Mouse (Mus musculus) midbrain, embryonic 13.5 days (tissue): ENCODE measurements around the gene Mrps36. TPM values are rescaled to one million over a fixed set of nuclear protein-coding genes. Genes with fewer than 3 reads are reported as not detected.
"Not testable (repeated sequence)": the region's sequence is repeated elsewhere in the genome, so short reads cannot be mapped to it uniquely, and the experiment has no call there.

ENCODE experiments used
- ATAC-seq: fragments of 200-750 bp; cut with Nextera tagmentation; 2 replicates; pipeline ENCODE4 v1.8.0; 2017; ENCODE audit warnings: mild to moderate bottlenecking, moderate TSS enrichment, moderate library complexity
- H3K27ac ChIP-seq: fragments of 300-500 bp; sonication (generic); 2 replicates; pipeline ENCODE4 v1.5.1; 2015; ENCODE audit warnings: inconsistent platforms, mild to moderate bottlenecking, moderate library complexity
- H3K27me3 ChIP-seq: fragments of 300-500 bp; sonication (generic); 2 replicates; pipeline ENCODE4 v1.6.1; 2015; ENCODE audit warnings: mild to moderate bottlenecking, inconsistent platforms
- H3K36me3 ChIP-seq: fragments of 300-500 bp; sonication (generic); 2 replicates; pipeline ENCODE4 v1.6.1; 2015; ENCODE audit warnings: mild to moderate bottlenecking, inconsistent platforms
- H3K4me1 ChIP-seq: fragments of 300-500 bp; sonication (generic); replicated peaks from 2 replicates; pipeline ENCODE4 v1.6.1; 2015; ENCODE audit warnings: inconsistent platforms
- H3K4me2 ChIP-seq: fragments of 300-500 bp; sonication (generic); replicated peaks from 2 replicates; pipeline ENCODE4 v1.6.1; 2015; ENCODE audit warnings: moderate library complexity, mild to moderate bottlenecking, inconsistent platforms
- H3K4me3 ChIP-seq: fragments of 300-500 bp; sonication (generic); replicated peaks from 2 replicates; pipeline ENCODE4 v1.5.1; 2015; ENCODE audit warnings: mild to moderate bottlenecking, inconsistent platforms
- H3K9ac ChIP-seq: fragments of 300-500 bp; sonication (generic); replicated peaks from 2 replicates; pipeline ENCODE4 v1.6.1; 2015; ENCODE audit warnings: mild to moderate bottlenecking, inconsistent platforms
- H3K9me3 ChIP-seq: fragments of 300-500 bp; sonication (generic); 2 replicates; pipeline ENCODE4 v1.6.1; 2016; ENCODE audit warnings: mild to moderate bottlenecking, inconsistent platforms
- WGBS: fragments of 180-500 bp; shearing (Covaris S2); methylation state at CpG from one replicate; pipeline ENCODE4 v1.1.7; 2015; 5-methylcytosine and 5-hydroxymethylcytosine counted together
- polyA plus RNA-seq: library from polyadenylated mRNA; unstranded; fragments of >200 nt; fragmentation: Nextera tagmentation; extraction: Ambion mirVana; gene quantifications from 2 replicates; pipeline ENCODE4 v1.2.1, GENCODE M21; 2015

The Mrps36 gene
- polyA plus RNA-seq, 1 experiment from 2014 or later = 122 TPM

GRCm38 (mm10) chr13:100755329-100755728 is 10.9 kb upstream of the Mrps36 start:
- 90% methylated on average over 2 of the region's 2 CpGs for WGBS
- ATAC-seq = no peak
- peaks cover 6% of the 10 kb centered on the region; the same call in 1 of the 2 replicates for H3K36me3 ChIP-seq

GRCm38 (mm10) chr13:100754186-100754585 is 9.7 kb upstream of the Mrps36 start:
- H3K36me3 ChIP-seq = no peaks in the 10 kb centered on the region
- H3K4me3 ChIP-seq = no peak overlapping the region
- no peaks in the 10 kb centered on the region for H3K27me3 ChIP-seq
- no peak for ATAC-seq
- no peaks in the 10 kb centered on the region for H3K4me1 ChIP-seq
- no peaks in the 10 kb centered on the region for H3K9me3 ChIP-seq
- no peak overlapping the region for H3K4me2 ChIP-seq
- H3K9ac ChIP-seq = no peak overlapping the region
- 62% methylated on average over 4 of the region's 4 CpGs for WGBS
- H3K27ac ChIP-seq = no peak overlapping the region

More at GRCm38 (mm10) chr13:100755329-100755728, 10.9 kb upstream of the Mrps36 start:
- Histone ChIP-seq H3K4me1 (no peaks in the 10 kb centered on the region), H3K9ac (no peak overlapping the region), H3K9me3 (no peaks in the 10 kb centered on the region), H3K27ac (no peak overlapping the region), H3K27me3 (no peaks in the 10 kb centered on the region), H3K4me3 (no peak overlapping the region), H3K4me2 (no peak overlapping the region)

- no peak overlapping the region for H3K27ac ChIP-seq
- H3K36me3 ChIP-seq = no peaks in the 10 kb centered on the region
- H3K4me2 ChIP-seq = no peak overlapping the region
- no peak overlapping the region for H3K4me3 ChIP-seq
- no peaks in the 10 kb centered on the region for H3K9me3 ChIP-seq
- no peak overlapping the region for H3K9ac ChIP-seq
- no peak for ATAC-seq
- H3K27me3 ChIP-seq = no peaks in the 10 kb centered on the region
- WGBS = 84% methylated on average over 6 of the region's 6 CpGs
- H3K4me1 ChIP-seq = no peaks in the 10 kb centered on the region
Observed at GRCm38 (mm10) chr13:100753011-100753410, 8.6 kb upstream of the Mrps36 start.

- Histone ChIP-seq H3K9ac (no peak overlapping the region), H3K27ac (no peak overlapping the region), H3K36me3 (no peaks in the 10 kb centered on the region), H3K27me3 (no peaks in the 10 kb centered on the region), H3K9me3 (no peaks in the 10 kb centered on the region), H3K4me3 (no peak overlapping the region), H3K4me1 (no peaks in the 10 kb centered on the region), H3K4me2 (no peak overlapping the region)
- ATAC-seq = no peak
- WGBS = 88% methylated on average over 8 of the region's 8 CpGs
Observed at GRCm38 (mm10) chr13:100752529-100752928, 8.1 kb upstream of the Mrps36 start.

- WGBS = 90% methylated on average over 3 of the region's 3 CpGs
- H3K27ac ChIP-seq = no peak overlapping the region
- no peaks in the 10 kb centered on the region for H3K4me1 ChIP-seq
- H3K4me2 ChIP-seq = no peak overlapping the region
- no peak overlapping the region for H3K4me3 ChIP-seq
- no peaks in the 10 kb centered on the region for H3K27me3 ChIP-seq
- no peak for ATAC-seq
- no peaks in the 10 kb centered on the region for H3K9me3 ChIP-seq
- H3K36me3 ChIP-seq = no peaks in the 10 kb centered on the region
- no peak overlapping the region for H3K9ac ChIP-seq
Observed at GRCm38 (mm10) chr13:100751402-100751801, 6.9 kb upstream of the Mrps36 start.

GRCm38 (mm10) chr13:100750799-100751198 is 6.3 kb upstream of the Mrps36 start:
- Histone ChIP-seq H3K4me1 (no peaks in the 10 kb centered on the region), H3K9me3 (no peaks in the 10 kb centered on the region), H3K4me3 (no peak overlapping the region), H3K4me2 (no peak overlapping the region), H3K27me3 (no peaks in the 10 kb centered on the region), H3K9ac (no peak overlapping the region), H3K36me3 (no peaks in the 10 kb centered on the region), H3K27ac (no peak overlapping the region)
- no peak for ATAC-seq
- WGBS = 86% methylated on average over 5 of the region's 5 CpGs

GRCm38 (mm10) chr13:100748638-100749037 is 4.2 kb upstream of the Mrps36 start:
- Histone ChIP-seq H3K4me2 (no peak overlapping the region), H3K36me3 (no peaks in the 10 kb centered on the region), H3K4me3 (no peak overlapping the region), H3K4me1 (peaks cover 4% of the 10 kb centered on the region), H3K9ac (no peak overlapping the region), H3K27me3 (no peaks in the 10 kb centered on the region), H3K27ac (no peak overlapping the region), H3K9me3 (no peaks in the 10 kb centered on the region)
- WGBS = 40% methylated on average over 8 of the region's 8 CpGs
- no peak for ATAC-seq

GRCm38 (mm10) chr13:100746090-100746489 is 1.6 kb upstream of the Mrps36 start:
- Histone ChIP-seq H3K9ac (no peak overlapping the region), H3K36me3 (no peaks in the 10 kb centered on the region), H3K27ac (no peak overlapping the region), H3K27me3 (no peaks in the 10 kb centered on the region), H3K4me1 (peaks cover 13% of the 10 kb centered on the region), H3K4me3 (no peak overlapping the region), H3K9me3 (no peaks in the 10 kb centered on the region), H3K4me2 (no peak overlapping the region)
- 90% methylated on average over 3 of the region's 3 CpGs for WGBS
- ATAC-seq = no peak

- Histone ChIP-seq H3K4me3 (peak overlapping the region; percentile 69), H3K27ac (peak overlapping the region; percentile 97), H3K9ac (peak overlapping the region; percentile 87), H3K36me3 (peaks cover 8% of the 10 kb centered on the region), H3K27me3 (no peaks in the 10 kb centered on the region), H3K4me1 (peaks cover 13% of the 10 kb centered on the region), H3K9me3 (no peaks in the 10 kb centered on the region), H3K4me2 (peak overlapping the region; percentile 63)
- 70% methylated on average over 11 of the region's 11 CpGs for WGBS
- ATAC-seq = peak; percentile 57
Observed at GRCm38 (mm10) chr13:100743346-100744035, 968 bp downstream of the Mrps36 start.

- H3K9me3 ChIP-seq = no peaks in the 10 kb centered on the region
- H3K36me3 ChIP-seq = peaks cover 13% of the 10 kb centered on the region
- H3K4me2 ChIP-seq = no peak overlapping the region; the same call in 1 of the 2 replicates
- WGBS = 97% methylated on average over 5 of the region's 5 CpGs
- no peak overlapping the region for H3K27ac ChIP-seq
- ATAC-seq = no peak
- H3K9ac ChIP-seq = 0 out of 2 replicates have a peak overlapping the region, but pooled peaks have one; percentile 16
- H3K27me3 ChIP-seq = no peaks in the 10 kb centered on the region
- peaks cover 13% of the 10 kb centered on the region for H3K4me1 ChIP-seq
- H3K4me3 ChIP-seq = no peak overlapping the region
Observed at GRCm38 (mm10) chr13:100742831-100743230, 1.6 kb downstream of the Mrps36 start.

- H3K9ac ChIP-seq = no peak overlapping the region
- H3K4me2 ChIP-seq = no peak overlapping the region
- 96% methylated on average over 2 of the region's 2 CpGs for WGBS
- H3K27ac ChIP-seq = no peak overlapping the region
- ATAC-seq = no peak
- no peak overlapping the region for H3K4me3 ChIP-seq
- H3K36me3 ChIP-seq = peaks cover 31% of the 10 kb centered on the region
- H3K27me3 ChIP-seq = no peaks in the 10 kb centered on the region
- H3K4me1 ChIP-seq = peaks cover 20% of the 10 kb centered on the region
- H3K9me3 ChIP-seq = no peaks in the 10 kb centered on the region
Observed at GRCm38 (mm10) chr13:100732756-100733155, 11.7 kb downstream of the Mrps36 start.

GRCm38 (mm10) chr13:100731462-100732046 is 12.9 kb downstream of the Mrps36 start:
- 92% methylated on average over 6 of the region's 6 CpGs for WGBS
- H3K36me3 ChIP-seq = peaks cover 30% of the 10 kb centered on the region
- ATAC-seq, H3K9me3 ChIP-seq, H3K27me3 ChIP-seq, H3K27ac ChIP-seq: not testable (repeated sequence)
- peak overlapping the region; percentile 95; the same call in 1 of the 2 replicates for H3K9ac ChIP-seq
- H3K4me2 ChIP-seq = peak overlapping the region; percentile 55
- peak overlapping the region; percentile 93; the same call in 1 of the 2 replicates for H3K4me3 ChIP-seq
- H3K4me1 ChIP-seq = peaks cover 23% of the 10 kb centered on the region
